In the genomic region with DNA sequence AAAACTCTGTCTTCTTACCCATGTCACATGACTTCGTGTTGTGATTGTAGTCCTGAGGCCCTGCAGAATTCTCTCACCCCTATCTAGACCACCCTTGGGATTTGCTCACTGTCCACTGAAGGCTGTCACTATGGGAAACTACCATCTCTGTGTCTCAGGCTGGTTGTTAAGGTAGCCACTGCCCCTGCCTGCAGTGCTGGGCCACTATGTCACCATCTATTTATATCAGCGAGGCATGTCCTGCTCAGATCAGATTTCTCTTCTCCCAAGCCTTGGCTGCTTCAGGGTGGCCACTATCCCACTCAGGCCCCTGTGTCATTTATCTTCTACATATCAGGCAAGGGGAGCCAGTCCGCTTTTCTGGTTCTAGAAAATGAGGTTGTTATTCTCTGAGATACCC, we compare ENCODE assay signal across 22 mouse cellular contexts. TPM values are rescaled to one million over a fixed set of nuclear protein-coding genes. Genes with fewer than 3 reads are reported as not detected.
DNase-seq lines count a peak whose midpoint lies in the region; ATAC-seq lines count a peak whose summit lies in the region.
"Had no signal": no experiment of that assay in that cellular context is flagged by ENCODE, and none has a peak within 500 bp of the region (broad histone marks: within the 10 kb centered on the region; RNA-seq: fewer than 3 reads in every experiment).

No protein-coding gene starts in this region.

- ATAC-seq in kidney, embryonic 15.5 days (replicated peaks; ENCODE audit: low FRiP score), result 0 out of 2 replicates have a peak, but pooled peaks have one; percentile 18
- ATAC-seq in heart, embryonic 11.5 days (replicated peaks; ENCODE audit: insufficient number of reproducible peaks, low FRiP score, low TSS enrichment), result no peak; the same call in 1 of the 2 replicates
- no peak for ATAC-seq in forebrain, embryonic 15.5 days (replicated peaks)
- ATAC-seq: CD4-positive, CD25-positive, alpha-beta regulatory T cell, adult 4 months; forebrain, embryonic 14.5 days; hindbrain, postnatal 0 days; lung, postnatal 0 days had no signal

- no peaks in the 10 kb centered on the region for H3K27me3 ChIP-seq in kidney, embryonic 15.5 days
- no peaks in the 10 kb centered on the region for H3K27me3 ChIP-seq in heart, embryonic 11.5 days (ENCODE audit: control insufficient read depth, insufficient read depth, low read length)
- no peaks in the 10 kb centered on the region for H3K27me3 ChIP-seq in forebrain, embryonic 15.5 days
- H3K27me3 ChIP-seq: limb, embryonic 12.5 days had no signal

- peak; percentile 15 for DNase-seq in embryo, embryonic 10.5 days (ENCODE audit: low spot score)
- no peak for DNase-seq in embryo, embryonic 10 days (ENCODE audit: low spot score)
- no peak for DNase-seq in kidney, postnatal 36 days
- peak; percentile 30 for DNase-seq in heart, postnatal 4 days
- no peak for DNase-seq in right cerebral cortex, adult 18-20 months
- DNase-seq: cerebellum, adult 8-10 months; kidney, adult 11 months; layer of hippocampus, postnatal 36 days; right cerebral cortex, postnatal 14 days; thymus, postnatal 14 days had no signal

- WGBS in kidney, embryonic 15.5 days, result 44% methylated on average over 3 of the region's 3 CpGs
- WGBS in heart, embryonic 11.5 days (ENCODE audit: insufficient replicate concordance), result 36% methylated on average over 3 of the region's 3 CpGs
- 96% methylated on average over 3 of the region's 3 CpGs for WGBS in forebrain, embryonic 15.5 days

- H3K27ac ChIP-seq in kidney, embryonic 15.5 days, result no peak overlapping the region
- 0 out of 2 replicates have a peak overlapping the region, but pooled peaks have one; percentile 15 for H3K27ac ChIP-seq in heart, embryonic 11.5 days (ENCODE audit: low read depth, low read length)
- H3K27ac ChIP-seq in forebrain, embryonic 15.5 days (replicated peaks), result no peak overlapping the region
- H3K27ac ChIP-seq: hindbrain, postnatal 0 days; limb, embryonic 12.5 days; liver, embryonic 14.5 days had no signal

- no peak overlapping the region for H3K4me2 ChIP-seq in kidney, embryonic 15.5 days
- H3K4me2 ChIP-seq in heart, embryonic 11.5 days, result no peak overlapping the region
- H3K4me2 ChIP-seq in forebrain, embryonic 15.5 days (replicated peaks), result no peak overlapping the region
- H3K4me2 ChIP-seq: limb, embryonic 12.5 days had no signal

- no peaks in the 10 kb centered on the region for H3K36me3 ChIP-seq in kidney, embryonic 15.5 days
- H3K36me3 ChIP-seq in heart, embryonic 11.5 days (ENCODE audit: control insufficient read depth, insufficient read depth, low read length), result no peaks in the 10 kb centered on the region
- H3K36me3 ChIP-seq in forebrain, embryonic 15.5 days, result no peaks in the 10 kb centered on the region; the same call in 1 of the 2 replicates
- H3K36me3 ChIP-seq: G1E; limb, embryonic 12.5 days had no signal

- no peaks in the 10 kb centered on the region for H3K4me1 ChIP-seq in kidney, embryonic 15.5 days
- H3K4me1 ChIP-seq in heart, embryonic 11.5 days (ENCODE audit: control insufficient read depth, insufficient read depth, low read length), result peaks cover 10% of the 10 kb centered on the region
- no peaks in the 10 kb centered on the region for H3K4me1 ChIP-seq in forebrain, embryonic 15.5 days
- H3K4me1 ChIP-seq: limb, embryonic 12.5 days had no signal

- H3K9me3 ChIP-seq in kidney, embryonic 15.5 days (replicated peaks), result no peaks in the 10 kb centered on the region
- no peaks in the 10 kb centered on the region for H3K9me3 ChIP-seq in heart, embryonic 11.5 days (replicated peaks; ENCODE audit: control insufficient read depth, low read length)
- H3K9me3 ChIP-seq in forebrain, embryonic 15.5 days, result no peaks in the 10 kb centered on the region
- H3K9me3 ChIP-seq: G1E; limb, embryonic 12.5 days; megakaryocyte, embryonic 14.5 days had no signal

- H3K9ac ChIP-seq in kidney, embryonic 15.5 days, result no peak overlapping the region
- H3K9ac ChIP-seq in heart, embryonic 11.5 days (ENCODE audit: low read depth, low read length), result no peak overlapping the region
- no peak overlapping the region for H3K9ac ChIP-seq in forebrain, embryonic 15.5 days (replicated peaks)
- H3K9ac ChIP-seq: limb, embryonic 12.5 days; liver, embryonic 14.5 days had no signal

- no peak overlapping the region for H3K4me3 ChIP-seq in kidney, embryonic 15.5 days (replicated peaks)
- H3K4me3 ChIP-seq in heart, embryonic 11.5 days (ENCODE audit: low read depth, low read length), result no peak overlapping the region
- no peak overlapping the region for H3K4me3 ChIP-seq in forebrain, embryonic 15.5 days
- H3K4me3 ChIP-seq: limb, embryonic 12.5 days had no signal

RNA-seq across cellular contexts. Expression of a gene that starts 8.4 kb away (rescaled TPM):
- polyA plus RNA-seq in kidney, embryonic 15.5 days (2015; fragmentation: Nextera tagmentation; extraction: Ambion mirVana), result 11.1 and 12.7 TPM in 2 replicates
- 15.6 and 18.7 TPM in 2 replicates for polyA plus RNA-seq in heart, embryonic 11.5 days (2014; fragmentation: Nextera tagmentation; extraction: Ambion mirVana)
- total RNA-seq in heart, postnatal 4 days (2021), result 10 to 100 TPM; 16.8 to 17.5 TPM
- polyA plus RNA-seq in forebrain, embryonic 15.5 days (2015; fragmentation: Nextera tagmentation; extraction: Ambion mirVana), result 15.4 and 17.6 TPM in 2 replicates

RNA-seq across cellular contexts. Expression of a gene that starts 46.4 kb away (rescaled TPM):
- polyA plus RNA-seq in kidney, embryonic 15.5 days (2015; fragmentation: Nextera tagmentation; extraction: Ambion mirVana), result 0.21 and 0.36 TPM in 2 replicates
- polyA plus RNA-seq in heart, embryonic 11.5 days (2014; fragmentation: Nextera tagmentation; extraction: Ambion mirVana), result not detected in 2 replicates
- total RNA-seq in heart, postnatal 4 days (2021), result not detected
- 0.20 and 0.29 TPM in 2 replicates for polyA plus RNA-seq in forebrain, embryonic 15.5 days (2015; fragmentation: Nextera tagmentation; extraction: Ambion mirVana)
- total RNA-seq: hematopoietic stem cell, adult 5-6 weeks had no signal
- polyA plus RNA-seq: G1E; limb, embryonic 12.5 days; liver, embryonic 14.5 days had no signal

Comparison
In these comparisons a context has a peak if more than half of its experiments do, and no peak if none do; other contexts are left out.
1. DNase-seq: peak in embryo, embryonic 10.5 days (single experiment) and heart, postnatal 4 days (single experiment); none in embryo, embryonic 10 days (single experiment), kidney, postnatal 36 days (0 of 2) and right cerebral cortex, adult 18-20 months (single experiment).